Mouse (Mus musculus): ENCODE data around the gene Gm6882.
"Not testable (repeated sequence)": the region's sequence is repeated elsewhere in the genome, so short reads cannot be mapped to it uniquely, and the experiment has no call there.

Gene Gm6882

DNA sequence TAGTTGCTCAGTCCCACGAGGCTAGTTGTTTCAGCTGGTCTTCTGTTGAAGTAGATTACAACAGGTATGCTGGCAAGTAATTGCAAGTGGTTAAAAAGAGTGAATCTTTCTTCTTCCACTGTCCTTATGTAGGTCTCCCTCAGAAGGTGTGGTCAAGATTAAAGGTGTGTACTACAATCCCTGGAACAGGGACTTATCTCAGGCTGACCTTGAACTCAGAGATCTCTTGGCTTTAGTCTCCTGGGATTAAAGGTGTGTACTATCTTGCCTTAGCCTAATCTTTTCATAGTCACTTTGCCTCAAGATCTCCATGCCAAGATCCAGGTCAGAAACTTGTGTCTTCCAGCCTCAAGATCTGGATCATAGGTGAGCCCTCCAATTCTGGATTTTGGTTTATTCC lies at the start of gene Gm6882:
Gene Gm6882 (minus strand): TSS at position 101 of the 400 bp plus-strand sequence.
- in situ Hi-C loops (cut with MboI), result not testable (repeated sequence)

All from mature B cell (primary cell).